Mouse (Mus musculus): ENCODE results near the gene Aldh3b2. TPM values are rescaled to one million over a fixed set of nuclear protein-coding genes. Genes with fewer than 3 reads are reported as not detected.
A peak's percentile ranks its signal among the peaks of the same experiment; 100 is the strongest.

The Aldh3b2 gene
- polyA plus RNA-seq, 1 experiment from 2014 or later = 0.62 TPM

DNA sequence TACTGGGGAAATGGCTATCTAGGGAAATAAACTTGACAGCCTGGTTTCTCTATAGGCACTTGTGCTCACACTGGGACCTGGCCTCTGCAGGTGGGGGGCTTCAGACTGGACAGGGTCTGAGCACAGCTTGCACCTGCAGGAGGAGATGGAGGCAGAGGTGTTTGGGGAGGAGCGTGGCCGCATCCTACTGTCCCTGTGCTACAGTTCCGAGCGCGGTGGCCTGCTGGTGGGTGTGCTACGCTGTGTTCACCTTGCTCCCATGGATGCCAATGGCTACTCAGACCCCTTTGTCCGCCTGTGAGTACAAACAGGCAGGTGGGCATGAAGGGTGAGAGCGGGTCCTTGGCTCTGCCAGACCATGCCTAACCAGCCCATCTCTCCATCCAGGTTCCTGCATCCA lies 33.8 kb downstream of the Aldh3b2 start:
- H3K4me3 ChIP-seq (ENCODE audit: low read depth, low read length) = no peak overlapping the region
- H3K36me3 ChIP-seq (ENCODE audit: insufficient read depth) = peaks cover 55% of the 10 kb centered on the region
- no peak overlapping the region for H3K9ac ChIP-seq
- ATAC-seq (ENCODE audit: insufficient read depth) (no peak), DNase-seq (no peak)
- H3K4me1 ChIP-seq (ENCODE audit: insufficient read depth) = peaks cover 5% of the 10 kb centered on the region; the same call in 1 of the 2 replicates
- H3K4me2 ChIP-seq = no peak overlapping the region
- no peak for TF ChIP-seq CTCF (IDR thresholded peaks at IDR 0.05; ENCODE audit: low read depth)
- H3K9me3 ChIP-seq (ENCODE audit: low read depth, low read length) = no peaks in the 10 kb centered on the region
- WGBS = 91% methylated on average over 8 of the region's 8 CpGs
- H3K27me3 ChIP-seq (ENCODE audit: insufficient read depth, low read length) = no peaks in the 10 kb centered on the region
- no peak overlapping the region for H3K27ac ChIP-seq (ENCODE audit: low read depth)

- ATAC-seq (ENCODE audit: insufficient read depth) = no peak
- H3K36me3 ChIP-seq (ENCODE audit: insufficient read depth) = peaks cover 46% of the 10 kb centered on the region
- H3K4me2 ChIP-seq = no peak overlapping the region; the same call in 1 of the 2 replicates
Measured at GRCm38 (mm10) chr19:4011086-4011485, 39.0 kb downstream of the Aldh3b2 start.

GRCm38 (mm10) chr19:4012432-4013022 lies 40.4 kb downstream of the Aldh3b2 start, which contains the start of gene Ndufv1:
Gene Ndufv1 (minus strand): TSS chr19:4012806.
- Histone ChIP-seq H3K4me1 (ENCODE audit: insufficient read depth) (no peaks in the 10 kb centered on the region), H3K4me2 (peak within 1 kb of the TSS; percentile 72), H3K27me3 (ENCODE audit: insufficient read depth, low read length) (no peaks in the 10 kb centered on the region), H3K9me3 (ENCODE audit: low read depth, low read length) (no peaks in the 10 kb centered on the region), H3K36me3 (ENCODE audit: insufficient read depth) (peaks cover 33% of the 10 kb centered on the region), H3K9ac (peak within 1 kb of the TSS; percentile 71), H3K27ac (ENCODE audit: low read depth) (peak within 1 kb of the TSS; percentile 52), H3K4me3 (ENCODE audit: low read depth, low read length) (peak within 1 kb of the TSS; percentile 88)
- WGBS = under 1% methylated on average over 45 of the region's 45 CpGs
- ATAC-seq (ENCODE audit: insufficient read depth) (peak; percentile 99), DNase-seq (peak; percentile 100)
- TF ChIP-seq CTCF (IDR thresholded peaks at IDR 0.05; ENCODE audit: low read depth) = peak; percentile 91

More at GRCm38 (mm10) chr19:4011086-4011485, 39.0 kb downstream of the Aldh3b2 start:
- Histone ChIP-seq H3K4me3 (ENCODE audit: low read depth, low read length) (no peak overlapping the region), H3K27me3 (ENCODE audit: insufficient read depth, low read length) (no peaks in the 10 kb centered on the region), H3K27ac (ENCODE audit: low read depth) (no peak overlapping the region), H3K9me3 (ENCODE audit: low read depth, low read length) (no peaks in the 10 kb centered on the region), H3K9ac (no peak overlapping the region), H3K4me1 (ENCODE audit: insufficient read depth) (no peaks in the 10 kb centered on the region)
- TF ChIP-seq CTCF (IDR thresholded peaks at IDR 0.05; ENCODE audit: low read depth) = no peak
- DNase-seq = no peak
- 91% methylated on average over 5 of the region's 5 CpGs for WGBS

DNA sequence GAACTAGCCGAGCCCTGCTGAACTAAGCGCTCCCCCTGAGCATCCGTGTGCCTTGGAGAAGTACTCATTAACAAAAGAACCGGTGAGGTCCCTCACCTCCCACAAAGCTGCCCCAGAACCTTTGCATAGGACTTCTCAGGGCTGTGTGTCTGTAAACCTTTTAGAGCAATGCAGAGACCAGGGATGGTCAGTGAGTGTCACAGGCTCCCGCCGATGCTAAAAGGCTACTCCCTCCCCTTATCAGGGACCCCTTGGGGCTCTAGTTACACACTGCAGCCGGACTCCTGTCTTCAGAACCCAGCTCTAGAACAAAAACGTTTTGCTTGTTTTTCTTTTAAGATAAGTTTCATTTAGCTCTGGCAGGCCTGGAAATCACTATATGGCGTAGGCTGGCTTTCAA lies 40.9 kb downstream of the Aldh3b2 start:
- WGBS = 8% methylated on average over 9 of the region's 9 CpGs
- Histone ChIP-seq H3K27me3 (ENCODE audit: insufficient read depth, low read length) (no peaks in the 10 kb centered on the region), H3K4me3 (ENCODE audit: low read depth, low read length) (peak overlapping the region; percentile 88), H3K27ac (ENCODE audit: low read depth) (no peak overlapping the region), H3K36me3 (ENCODE audit: insufficient read depth) (peaks cover 27% of the 10 kb centered on the region), H3K4me1 (ENCODE audit: insufficient read depth) (no peaks in the 10 kb centered on the region), H3K9ac (peak overlapping the region; percentile 27), H3K4me2 (peak overlapping the region; percentile 58), H3K9me3 (ENCODE audit: low read depth, low read length) (no peaks in the 10 kb centered on the region)
- no peak for TF ChIP-seq CTCF (IDR thresholded peaks at IDR 0.05; ENCODE audit: low read depth)
- DNase-seq (peak; percentile 23), ATAC-seq (ENCODE audit: insufficient read depth) (no peak)

GRCm38 (mm10) chr19:4014802-4015201 lies 42.7 kb downstream of the Aldh3b2 start:
- H3K36me3 ChIP-seq (ENCODE audit: insufficient read depth) = peaks cover 10% of the 10 kb centered on the region
- H3K4me2 ChIP-seq = no peak overlapping the region
- H3K4me1 ChIP-seq (ENCODE audit: insufficient read depth) = no peaks in the 10 kb centered on the region
- DNase-seq (no peak), ATAC-seq (ENCODE audit: insufficient read depth) (no peak)
- no peaks in the 10 kb centered on the region for H3K9me3 ChIP-seq (ENCODE audit: low read depth, low read length)
- TF ChIP-seq CTCF (IDR thresholded peaks at IDR 0.05; ENCODE audit: low read depth) = no peak
- no peak overlapping the region for H3K4me3 ChIP-seq (ENCODE audit: low read depth, low read length)
- no peaks in the 10 kb centered on the region for H3K27me3 ChIP-seq (ENCODE audit: insufficient read depth, low read length)
- H3K9ac ChIP-seq = no peak overlapping the region
- H3K27ac ChIP-seq (ENCODE audit: low read depth) = no peak overlapping the region

GRCm38 (mm10) chr19:4015635-4016034 lies 43.5 kb downstream of the Aldh3b2 start:
- Histone ChIP-seq H3K36me3 (ENCODE audit: insufficient read depth) (peaks cover 4% of the 10 kb centered on the region; the same call in 1 of the 2 replicates), H3K27me3 (ENCODE audit: insufficient read depth, low read length) (no peaks in the 10 kb centered on the region), H3K9me3 (ENCODE audit: low read depth, low read length) (no peaks in the 10 kb centered on the region), H3K4me3 (ENCODE audit: low read depth, low read length) (no peak overlapping the region), H3K4me1 (ENCODE audit: insufficient read depth) (no peaks in the 10 kb centered on the region), H3K27ac (ENCODE audit: low read depth) (no peak overlapping the region), H3K4me2 (no peak overlapping the region), H3K9ac (no peak overlapping the region)
- ATAC-seq (ENCODE audit: insufficient read depth) (no peak), DNase-seq (no peak)
- no peak for TF ChIP-seq CTCF (IDR thresholded peaks at IDR 0.05; ENCODE audit: low read depth)
- 54% methylated on average over 5 of the region's 5 CpGs for WGBS

DNA sequence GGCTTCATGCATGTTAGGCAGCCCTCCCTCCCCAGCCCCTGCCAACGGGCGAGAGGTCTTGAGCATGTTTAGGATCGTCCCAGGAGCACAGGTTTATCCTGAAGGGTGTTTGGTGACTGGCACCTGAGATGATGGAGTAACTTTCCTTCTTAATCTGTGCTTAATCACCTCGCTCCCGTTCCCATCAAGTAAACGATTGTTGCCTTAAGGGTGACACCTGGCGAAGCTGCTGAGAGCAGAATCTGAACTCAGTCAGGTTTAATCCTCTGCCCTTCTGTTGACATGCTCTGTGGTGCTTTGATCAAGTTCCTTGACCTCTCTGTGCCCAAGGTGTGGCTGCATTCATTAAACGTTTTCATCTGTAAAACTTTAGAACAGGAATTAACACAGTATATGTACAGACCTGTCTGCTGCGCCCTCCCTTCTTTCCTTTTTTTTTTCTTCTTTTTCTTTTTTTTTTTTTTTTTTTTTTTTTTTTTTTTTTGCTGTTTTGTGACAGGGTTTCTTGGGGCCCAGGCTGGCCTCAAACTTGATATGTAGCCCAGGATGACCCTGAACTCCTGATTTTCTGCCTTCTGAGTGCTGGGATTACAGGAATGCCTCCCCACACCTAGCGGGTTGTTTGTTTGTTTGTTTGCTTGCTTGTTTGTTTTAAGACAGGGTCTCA lies 45.9 kb downstream of the Aldh3b2 start:
- Histone ChIP-seq H3K4me3 (ENCODE audit: low read depth, low read length) (no peak overlapping the region), H3K36me3 (ENCODE audit: insufficient read depth) (no peaks in the 10 kb centered on the region), H3K9me3 (ENCODE audit: low read depth, low read length) (no peaks in the 10 kb centered on the region), H3K27ac (ENCODE audit: low read depth) (no peak overlapping the region), H3K4me2 (no peak overlapping the region), H3K27me3 (ENCODE audit: insufficient read depth, low read length) (no peaks in the 10 kb centered on the region), H3K9ac (no peak overlapping the region), H3K4me1 (ENCODE audit: insufficient read depth) (no peaks in the 10 kb centered on the region)
- ATAC-seq (ENCODE audit: insufficient read depth) (no peak), DNase-seq (no peak)
- WGBS = 34% methylated on average over 10 of the region's 10 CpGs
- TF ChIP-seq CTCF (IDR thresholded peaks at IDR 0.05; ENCODE audit: low read depth) = no peak

Data from lung, embryonic 14.5 days (tissue).